In genomic region chr7:18896536-18896935, GRCm38 (mm10) we compare ENCODE assay signal across 8 mouse cellular contexts. TPM values are rescaled to one million over a fixed set of nuclear protein-coding genes. Genes with fewer than 3 reads are reported as not detected.
A peak's percentile ranks its signal among the peaks of the same experiment; 100 is the strongest.
DNase-seq lines count a peak whose midpoint lies in the region; ATAC-seq and TF ChIP-seq lines count a peak whose summit lies in the region.

No protein-coding gene starts in this region.

- no peak overlapping the region for H3K4me2 ChIP-seq in hindbrain, embryonic 11.5 days (replicated peaks; ENCODE audit: low read depth, low read length)
- H3K4me2 ChIP-seq in hindbrain, embryonic 12.5 days (replicated peaks): no peak overlapping the region
- H3K4me2 ChIP-seq in lung, postnatal 0 days (replicated peaks; ENCODE audit: low read depth, low read length): no peak overlapping the region

- H3K27ac ChIP-seq in hindbrain, embryonic 11.5 days (ENCODE audit: low read depth, low read length): no peak overlapping the region
- H3K27ac ChIP-seq in hindbrain, embryonic 12.5 days: no peak overlapping the region
- no peak overlapping the region for H3K27ac ChIP-seq in lung, postnatal 0 days (ENCODE audit: low read length)

- WGBS in hindbrain, embryonic 11.5 days: 42% methylated on average over 5 of the region's 5 CpGs
- 30% methylated on average over 5 of the region's 5 CpGs for WGBS in hindbrain, embryonic 12.5 days
- 45% methylated on average over 5 of the region's 5 CpGs for WGBS in lung, postnatal 0 days

- intact Hi-C loops in heart, postnatal 14 days (cut with DNase I): loop anchor here (2.0 kb wide), 1 partner anchor 110 kb away; no protein-coding TSS in a partner anchor

- no peak for ATAC-seq in hindbrain, embryonic 11.5 days (ENCODE audit: low FRiP score)
- ATAC-seq in hindbrain, embryonic 12.5 days (ENCODE audit: low FRiP score): no peak
- ATAC-seq in lung, postnatal 0 days: no peak
- ATAC-seq in erythroid progenitor cell, adult 5-6 weeks (replicated peaks; ENCODE audit: low FRiP score, poor library complexity, severe bottlenecking): no peak
- ATAC-seq in erythroblast, adult 5-6 weeks (replicated peaks; ENCODE audit: low FRiP score, poor library complexity, severe bottlenecking): no peak

- peak; percentile 33 for TF ChIP-seq CTCF in C2C12 (IDR thresholded peaks at IDR 0.05; ENCODE audit: control insufficient read depth, insufficient read depth, insufficient read length)
- peak; percentile 79 for TF ChIP-seq CTCF in lung, postnatal 0 days (IDR thresholded peaks at IDR 0.05)

- peak; percentile 68 for DNase-seq in hindbrain, embryonic 11.5 days (ENCODE audit: low spot score)
- peak; percentile 51 for DNase-seq in adrenal gland, postnatal 25 days
- peak; percentile 35 to 69 for DNase-seq in heart, postnatal 14 days
- DNase-seq in lung, postnatal 0 days (ENCODE audit: low spot score): peak; percentile 49

- peaks cover 7% of the 10 kb centered on the region; the same call in 1 of the 2 replicates for H3K27me3 ChIP-seq in hindbrain, embryonic 11.5 days (ENCODE audit: control insufficient read depth, insufficient read depth, low read length)
- H3K27me3 ChIP-seq in hindbrain, embryonic 12.5 days: peaks cover 18% of the 10 kb centered on the region
- H3K27me3 ChIP-seq in C2C12 (ENCODE audit: control insufficient read depth, insufficient read depth, insufficient read length): no peaks in the 10 kb centered on the region
- 0 out of 2 replicates have a peak, but pooled peaks cover 5% of the 10 kb centered on the region for H3K27me3 ChIP-seq in lung, postnatal 0 days (replicated peaks; ENCODE audit: insufficient read depth, low read length)

- no peak overlapping the region for H3K4me3 ChIP-seq in hindbrain, embryonic 11.5 days (ENCODE audit: low read depth, low read length)
- no peak overlapping the region for H3K4me3 ChIP-seq in hindbrain, embryonic 12.5 days
- H3K4me3 ChIP-seq in C2C12 (ENCODE audit: insufficient read depth, poor library complexity, severe bottlenecking): no peak overlapping the region
- H3K4me3 ChIP-seq in lung, postnatal 0 days (ENCODE audit: low read depth, low read length): no peak overlapping the region

- no peak for TF ChIP-seq EP300 in lung, postnatal 0 days (IDR thresholded peaks at IDR 0.05)

- no peaks in the 10 kb centered on the region for H3K79me2 ChIP-seq in C2C12 (ENCODE audit: control insufficient read depth, insufficient read depth)

- no peak overlapping the region for H3K9ac ChIP-seq in hindbrain, embryonic 11.5 days (ENCODE audit: low read depth, low read length)
- H3K9ac ChIP-seq in hindbrain, embryonic 12.5 days: no peak overlapping the region
- no peak overlapping the region for H3K9ac ChIP-seq in lung, postnatal 0 days (replicated peaks; ENCODE audit: low read depth)

- H3K9me3 ChIP-seq in hindbrain, embryonic 11.5 days (ENCODE audit: control insufficient read depth, low read length): no peaks in the 10 kb centered on the region
- no peaks in the 10 kb centered on the region for H3K9me3 ChIP-seq in hindbrain, embryonic 12.5 days (replicated peaks)
- no peaks in the 10 kb centered on the region for H3K9me3 ChIP-seq in lung, postnatal 0 days (ENCODE audit: low read length)

- H3K4me1 ChIP-seq in hindbrain, embryonic 11.5 days (replicated peaks; ENCODE audit: control insufficient read depth, insufficient read depth, low read length): peaks cover 5% of the 10 kb centered on the region; the same call in 1 of the 2 replicates
- peaks cover 25% of the 10 kb centered on the region for H3K4me1 ChIP-seq in hindbrain, embryonic 12.5 days
- peaks cover 5% of the 10 kb centered on the region for H3K4me1 ChIP-seq in lung, postnatal 0 days (ENCODE audit: insufficient read depth, low read depth, low read length)

- no peaks in the 10 kb centered on the region for H3K36me3 ChIP-seq in hindbrain, embryonic 11.5 days (ENCODE audit: control insufficient read depth, insufficient read depth, low read length)
- peaks cover 21% of the 10 kb centered on the region; the same call in 1 of the 2 replicates for H3K36me3 ChIP-seq in hindbrain, embryonic 12.5 days
- H3K36me3 ChIP-seq in C2C12 (ENCODE audit: control insufficient read depth, insufficient read depth): no peaks in the 10 kb centered on the region
- no peaks in the 10 kb centered on the region for H3K36me3 ChIP-seq in lung, postnatal 0 days (ENCODE audit: insufficient read depth, low read length)

- no peak overlapping the region for H3ac ChIP-seq in C2C12 (ENCODE audit: control insufficient read depth, insufficient read length, low read depth)

- no peaks in the 10 kb centered on the region for H3K79me3 ChIP-seq in C2C12 (ENCODE audit: low read depth)

TF ChIP-seq in C2C12, 6 proteins besides CTCF, POLR2A, EP300 and RAD21:
- TF ChIP-seq FOSL1 (IDR thresholded peaks at IDR 0.05; ENCODE audit: insufficient read depth, low read length, poor library complexity, severe bottlenecking) (no peak), CEBPB (IDR thresholded peaks at IDR 0.05; ENCODE audit: low read depth) (no peak), MYOD1 (IDR thresholded peaks at IDR 0.05; ENCODE audit: control insufficient read depth, insufficient read length, low read depth) (no peak), MAX (IDR thresholded peaks at IDR 0.05) (no peak), USF1 (IDR thresholded peaks at IDR 0.05; ENCODE audit: low read depth) (no peak), MYOG (IDR thresholded peaks at IDR 0.05; ENCODE audit: control insufficient read depth, extremely low read depth, insufficient read length) (no peak)

RNA-seq across cellular contexts. Expression of gene Ccdc61, which starts 13.7 kb away (rescaled TPM):
- 22.9 and 27.3 TPM in 2 replicates for polyA plus RNA-seq in hindbrain, embryonic 11.5 days (2014; fragmentation: Nextera tagmentation; extraction: Ambion mirVana)
- 28.8 and 31.9 TPM in 2 replicates for polyA plus RNA-seq in hindbrain, embryonic 12.5 days (2016; fragmentation: Nextera tagmentation; extraction: Ambion mirVana)
- 10.8 TPM for polyA plus RNA-seq in C2C12 (2012; fragmentation: generic; extraction: Trizol)
- 16.5 and 20.8 TPM in 2 replicates for total RNA-seq in adrenal gland, postnatal 25 days (2021)
- total RNA-seq in heart, postnatal 14 days (2021): 1 to 10 TPM; 9.0 to 9.5 TPM
- 17.6 and 19.0 TPM in 2 replicates for polyA plus RNA-seq in lung, postnatal 0 days (2015; fragmentation: Nextera tagmentation; extraction: Ambion mirVana)
- total RNA-seq in erythroid progenitor cell, adult 5-6 weeks (2015; ENCODE audit: low replicate concordance): 10.1 and 19.8 TPM in 2 replicates
- 1.7 and 4.6 TPM in 2 replicates for total RNA-seq in erythroid progenitor cell, adult 5-6 weeks (2017; ENCODE audit: low replicate concordance)
- 5.2 TPM in 1 of 2 replicates, not detected in the other for total RNA-seq in erythroblast, adult 5-6 weeks (2015; ENCODE audit: low replicate concordance)
- total RNA-seq in erythroblast, adult 5-6 weeks (2017; ENCODE audit: low replicate concordance): 5.8 and 16.9 TPM in 2 replicates

RNA-seq across cellular contexts. Expression of gene Pglyrp1, which starts 25.4 kb away (rescaled TPM):
- polyA plus RNA-seq in hindbrain, embryonic 11.5 days (2014; fragmentation: Nextera tagmentation; extraction: Ambion mirVana): 2.8 and 2.9 TPM in 2 replicates
- 2.9 and 3.8 TPM in 2 replicates for polyA plus RNA-seq in hindbrain, embryonic 12.5 days (2016; fragmentation: Nextera tagmentation; extraction: Ambion mirVana)
- 0.05 TPM for polyA plus RNA-seq in C2C12 (2012; fragmentation: generic; extraction: Trizol)
- 1.9 and 2.0 TPM in 2 replicates for total RNA-seq in adrenal gland, postnatal 25 days (2021)
- 1 to 10 TPM; 2.0 to 3.3 TPM for total RNA-seq in heart, postnatal 14 days (2021)
- 45.6 and 51.1 TPM in 2 replicates for polyA plus RNA-seq in lung, postnatal 0 days (2015; fragmentation: Nextera tagmentation; extraction: Ambion mirVana)
- 151 and 220 TPM in 2 replicates for total RNA-seq in erythroid progenitor cell, adult 5-6 weeks (2015; ENCODE audit: low replicate concordance)
- 10.8 and 18.9 TPM in 2 replicates for total RNA-seq in erythroid progenitor cell, adult 5-6 weeks (2017; ENCODE audit: low replicate concordance)
- 330 and 397 TPM in 2 replicates for total RNA-seq in erythroblast, adult 5-6 weeks (2015; ENCODE audit: low replicate concordance)
- total RNA-seq in erythroblast, adult 5-6 weeks (2017; ENCODE audit: low replicate concordance): 26.8 and 56.7 TPM in 2 replicates

RNA-seq across cellular contexts. Expression of gene Nova2, which starts 29.2 kb away (rescaled TPM):
- polyA plus RNA-seq in hindbrain, embryonic 11.5 days (2014; fragmentation: Nextera tagmentation; extraction: Ambion mirVana): 12.7 and 18.0 TPM in 2 replicates
- polyA plus RNA-seq in hindbrain, embryonic 12.5 days (2016; fragmentation: Nextera tagmentation; extraction: Ambion mirVana): 11.2 and 12.5 TPM in 2 replicates
- 0.05 TPM for polyA plus RNA-seq in C2C12 (2012; fragmentation: generic; extraction: Trizol)
- total RNA-seq in adrenal gland, postnatal 25 days (2021): 4.9 and 6.2 TPM in 2 replicates
- total RNA-seq in heart, postnatal 14 days (2021): 10 to 100 TPM in 1 of 2 experiments, 1 to 10 TPM in 1; 9.6 to 10.1 TPM
- 1.1 and 1.2 TPM in 2 replicates for polyA plus RNA-seq in lung, postnatal 0 days (2015; fragmentation: Nextera tagmentation; extraction: Ambion mirVana)
- total RNA-seq in erythroid progenitor cell, adult 5-6 weeks (2015; ENCODE audit: low replicate concordance): not detected in 2 replicates
- total RNA-seq in erythroid progenitor cell, adult 5-6 weeks (2017; ENCODE audit: low replicate concordance): not detected in 2 replicates
- not detected in 2 replicates for total RNA-seq in erythroblast, adult 5-6 weeks (2015; ENCODE audit: low replicate concordance)
- total RNA-seq in erythroblast, adult 5-6 weeks (2017; ENCODE audit: low replicate concordance): not detected in 2 replicates

RNA-seq across cellular contexts. Expression of gene Mill2, which starts 56.8 kb away (rescaled TPM):
- 0.13 and 0.48 TPM in 2 replicates for polyA plus RNA-seq in hindbrain, embryonic 11.5 days (2014; fragmentation: Nextera tagmentation; extraction: Ambion mirVana)
- polyA plus RNA-seq in hindbrain, embryonic 12.5 days (2016; fragmentation: Nextera tagmentation; extraction: Ambion mirVana): 0.27 and 0.45 TPM in 2 replicates
- 0.18 TPM for polyA plus RNA-seq in C2C12 (2012; fragmentation: generic; extraction: Trizol)
- 5.3 and 7.8 TPM in 2 replicates for total RNA-seq in adrenal gland, postnatal 25 days (2021)
- total RNA-seq in heart, postnatal 14 days (2021): 1 to 10 TPM; 5.4 to 6.5 TPM
- 4.3 and 5.7 TPM in 2 replicates for polyA plus RNA-seq in lung, postnatal 0 days (2015; fragmentation: Nextera tagmentation; extraction: Ambion mirVana)
- total RNA-seq in erythroid progenitor cell, adult 5-6 weeks (2015; ENCODE audit: low replicate concordance): 2.9 TPM in 1 of 2 replicates, not detected in the other
- not detected in 2 replicates for total RNA-seq in erythroid progenitor cell, adult 5-6 weeks (2017; ENCODE audit: low replicate concordance)
- total RNA-seq in erythroblast, adult 5-6 weeks (2015; ENCODE audit: low replicate concordance): not detected in 2 replicates
- total RNA-seq in erythroblast, adult 5-6 weeks (2017; ENCODE audit: low replicate concordance): 0.42 TPM in 1 of 2 replicates, not detected in the other
